In the genomic region with DNA sequence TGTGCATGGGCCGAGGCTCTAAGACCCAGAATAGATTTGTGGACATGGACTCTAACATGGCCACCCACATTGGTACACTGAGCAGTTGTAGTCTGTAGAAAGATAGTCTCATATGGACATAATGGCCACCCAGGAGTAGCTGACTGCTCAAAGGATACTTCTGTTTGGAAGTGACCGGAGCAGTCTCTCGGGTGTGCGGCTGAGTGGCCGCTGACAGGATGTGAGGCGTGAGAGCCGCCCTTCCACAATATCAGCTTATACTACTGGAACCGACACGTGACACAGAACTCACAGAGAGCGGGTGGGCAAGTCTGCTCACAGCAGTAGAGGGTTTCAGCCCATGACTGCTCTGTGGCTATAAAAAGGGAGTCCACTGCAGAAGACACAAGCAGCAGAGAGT, we compare ENCODE assay signal across 27 mouse cellular contexts.
DNase-seq lines count a peak whose midpoint lies in the region; ATAC-seq and TF ChIP-seq lines count a peak whose summit lies in the region.
"Had no signal": no experiment of that assay in that cellular context is flagged by ENCODE, and none has a peak within 500 bp of the region (broad histone marks: within the 10 kb centered on the region; RNA-seq: fewer than 3 reads in every experiment).

No protein-coding gene starts in this region.

- TF ChIP-seq CTCF in lung, embryonic 14.5 days (IDR thresholded peaks at IDR 0.05; ENCODE audit: low read depth): no peak
- TF ChIP-seq CTCF in heart, postnatal 0 days (IDR thresholded peaks at IDR 0.05; ENCODE audit: low read depth): no peak

- no peak for TF ChIP-seq EP300 in heart, postnatal 0 days (IDR thresholded peaks at IDR 0.05; ENCODE audit: low read depth)

- 19% methylated on average over 10 of the region's 10 CpGs for WGBS in heart, embryonic 13.5 days
- 30% methylated on average over 10 of the region's 10 CpGs for WGBS in lung, embryonic 14.5 days
- WGBS in heart, embryonic 16.5 days: 26% methylated on average over 10 of the region's 10 CpGs
- 17% methylated on average over 10 of the region's 10 CpGs for WGBS in heart, postnatal 0 days

- H3K4me2 ChIP-seq in heart, embryonic 13.5 days: peak overlapping the region; percentile 40
- H3K4me2 ChIP-seq in lung, embryonic 14.5 days: no peak overlapping the region
- peak overlapping the region; percentile 2; the same call in 1 of the 2 replicates for H3K4me2 ChIP-seq in heart, embryonic 16.5 days (ENCODE audit: low read depth, low read length)
- H3K4me2 ChIP-seq in heart, postnatal 0 days (ENCODE audit: low read depth, low read length): 0 out of 2 replicates have a peak overlapping the region, but pooled peaks have one; percentile 4
- H3K4me2 ChIP-seq: embryonic facial prominence, embryonic 12.5 days; hindbrain, embryonic 13.5 days; limb, embryonic 15.5 days; stomach, embryonic 15.5 days had no signal

- no peak overlapping the region for H3K9ac ChIP-seq in heart, embryonic 13.5 days
- H3K9ac ChIP-seq in lung, embryonic 14.5 days: no peak overlapping the region
- H3K9ac ChIP-seq in heart, embryonic 16.5 days (ENCODE audit: low read length): no peak overlapping the region
- no peak overlapping the region for H3K9ac ChIP-seq in heart, postnatal 0 days (replicated peaks; ENCODE audit: low read depth, low read length)
- H3K9ac ChIP-seq: embryonic facial prominence, embryonic 12.5 days; hindbrain, embryonic 13.5 days; limb, embryonic 15.5 days; liver, embryonic 14.5 days; stomach, embryonic 15.5 days had no signal

- H3K27me3 ChIP-seq in heart, embryonic 13.5 days (replicated peaks): peaks cover 11% of the 10 kb centered on the region; the same call in 1 of the 2 replicates
- H3K27me3 ChIP-seq in lung, embryonic 14.5 days (ENCODE audit: insufficient read depth, low read length): no peaks in the 10 kb centered on the region
- H3K27me3 ChIP-seq in heart, embryonic 16.5 days (ENCODE audit: control insufficient read depth, insufficient read depth, low read length): no peaks in the 10 kb centered on the region
- H3K27me3 ChIP-seq in heart, postnatal 0 days (ENCODE audit: control insufficient read depth, insufficient read depth, low read length): no peaks in the 10 kb centered on the region
- H3K27me3 ChIP-seq: embryonic facial prominence, embryonic 12.5 days; hindbrain, embryonic 13.5 days; limb, embryonic 15.5 days; stomach, embryonic 15.5 days had no signal

- H3K4me3 ChIP-seq in heart, embryonic 13.5 days: no peak overlapping the region
- no peak overlapping the region for H3K4me3 ChIP-seq in lung, embryonic 14.5 days (ENCODE audit: low read depth, low read length)
- H3K4me3 ChIP-seq in heart, embryonic 16.5 days (ENCODE audit: low read length): no peak overlapping the region
- H3K4me3 ChIP-seq in heart, postnatal 0 days (ENCODE audit: low read depth, low read length): no peak overlapping the region
- H3K4me3 ChIP-seq: embryonic facial prominence, embryonic 12.5 days; hindbrain, embryonic 13.5 days; limb, embryonic 15.5 days; stomach, embryonic 15.5 days had no signal

- peak; percentile 61 for ATAC-seq in heart, embryonic 13.5 days (ENCODE audit: extremely low read depth, insufficient number of reproducible peaks, low FRiP score, low TSS enrichment)
- ATAC-seq in lung, embryonic 14.5 days (ENCODE audit: insufficient read depth): peak; percentile 92
- ATAC-seq in heart, embryonic 16.5 days (replicated peaks; ENCODE audit: extremely low read depth, insufficient read depth, low FRiP score): peak; percentile 90
- ATAC-seq in heart, postnatal 0 days (ENCODE audit: insufficient read depth, low read depth): peak; percentile 90
- ATAC-seq: forebrain, embryonic 14.5 days; intestine, embryonic 16.5 days had no signal

- H3K9me3 ChIP-seq in heart, embryonic 13.5 days: no peaks in the 10 kb centered on the region
- no peaks in the 10 kb centered on the region for H3K9me3 ChIP-seq in lung, embryonic 14.5 days (ENCODE audit: low read depth, low read length)
- H3K9me3 ChIP-seq in heart, embryonic 16.5 days (replicated peaks; ENCODE audit: control insufficient read depth, low read length): no peaks in the 10 kb centered on the region
- no peaks in the 10 kb centered on the region for H3K9me3 ChIP-seq in heart, postnatal 0 days (replicated peaks; ENCODE audit: control insufficient read depth, low read length)
- H3K9me3 ChIP-seq: embryonic facial prominence, embryonic 12.5 days; hindbrain, embryonic 13.5 days; limb, embryonic 15.5 days; stomach, embryonic 15.5 days had no signal

- no peaks in the 10 kb centered on the region for H3K36me3 ChIP-seq in heart, embryonic 13.5 days
- H3K36me3 ChIP-seq in lung, embryonic 14.5 days (ENCODE audit: insufficient read depth): no peaks in the 10 kb centered on the region
- H3K36me3 ChIP-seq in heart, embryonic 16.5 days (ENCODE audit: control insufficient read depth, insufficient read depth): no peaks in the 10 kb centered on the region
- no peaks in the 10 kb centered on the region for H3K36me3 ChIP-seq in heart, postnatal 0 days (replicated peaks; ENCODE audit: control insufficient read depth, insufficient read depth, low read length)
- H3K36me3 ChIP-seq: embryonic facial prominence, embryonic 12.5 days; hindbrain, embryonic 13.5 days; limb, embryonic 15.5 days; stomach, embryonic 15.5 days had no signal

- H3K4me1 ChIP-seq in heart, embryonic 13.5 days: peaks cover 17% of the 10 kb centered on the region
- H3K4me1 ChIP-seq in lung, embryonic 14.5 days (ENCODE audit: insufficient read depth): 0 out of 2 replicates have a peak, but pooled peaks cover 3% of the 10 kb centered on the region
- H3K4me1 ChIP-seq in heart, embryonic 16.5 days (ENCODE audit: control insufficient read depth, insufficient read depth, low read length): peaks cover 6% of the 10 kb centered on the region; the same call in 1 of the 2 replicates
- no peaks in the 10 kb centered on the region for H3K4me1 ChIP-seq in heart, postnatal 0 days (ENCODE audit: control insufficient read depth, insufficient read depth)
- H3K4me1 ChIP-seq: embryonic facial prominence, embryonic 12.5 days; stomach, embryonic 15.5 days had no signal

- DNase-seq in heart, adult 8-10 months (ENCODE audit: low spot score): no peak
- peak; percentile 83 for DNase-seq in lung, embryonic 14.5 days
- DNase-seq in lung, postnatal 14 days: no peak
- DNase-seq in heart, postnatal 0 days (ENCODE audit: low spot score): peak; percentile 55
- DNase-seq in thymus, postnatal 36 days: no peak
- DNase-seq in ovary, adult 18-20 months (ENCODE audit: low spot score): no peak
- DNase-seq: adrenal gland, postnatal 25 days; B cell, adult 2 months; cerebellum, adult 11-12 months; cerebellum, adult 9-11 months; embryo, embryonic 11 days; gastrocnemius, postnatal 36 days; kidney, adult 8-10 months; kidney, postnatal 10 days; layer of hippocampus, adult 9-11 months; midbrain, embryonic 14.5 days; retina, postnatal 1 day; right cerebral cortex, postnatal 14 days had no signal

- H3K27ac ChIP-seq in heart, embryonic 13.5 days (replicated peaks): peak overlapping the region; percentile 44; the same call in 1 of the 2 replicates
- H3K27ac ChIP-seq in lung, embryonic 14.5 days (ENCODE audit: low read depth): no peak overlapping the region; the same call in 1 of the 2 replicates
- no peak overlapping the region for H3K27ac ChIP-seq in heart, embryonic 16.5 days (ENCODE audit: low read length)
- peak overlapping the region; percentile 4; the same call in 1 of the 2 replicates for H3K27ac ChIP-seq in heart, postnatal 0 days (ENCODE audit: low read depth)
- H3K27ac ChIP-seq: embryonic facial prominence, embryonic 12.5 days; hindbrain, embryonic 13.5 days; limb, embryonic 15.5 days; liver, embryonic 14.5 days; stomach, embryonic 15.5 days had no signal

Comparison
In these comparisons a context has a peak if more than half of its experiments do, and no peak if none do; other contexts are left out.
1. H3K27ac ChIP-seq: peak in heart, embryonic 13.5 days (single experiment) and heart, postnatal 0 days (single experiment); none in lung, embryonic 14.5 days (single experiment) and heart, embryonic 16.5 days (single experiment).
2. DNase-seq: peak in lung, embryonic 14.5 days (single experiment) and heart, postnatal 0 days (single experiment); none in heart, adult 8-10 months (single experiment), lung, postnatal 14 days (single experiment), thymus, postnatal 36 days (0 of 2) and ovary, adult 18-20 months (single experiment).
3. Peak in every context shown above with its lines, with median percentiles within 50 percentile points of each other: ATAC-seq.